Mouse (Mus musculus): ENCODE data around the gene Syt1.

Gene Syt1

GRCm38 (mm10) chr10:108450401-108450800, 560.4 kb downstream of the Syt1 start:
- no peak for DNase-seq (ENCODE audit: low read depth, low spot score)

DNA sequence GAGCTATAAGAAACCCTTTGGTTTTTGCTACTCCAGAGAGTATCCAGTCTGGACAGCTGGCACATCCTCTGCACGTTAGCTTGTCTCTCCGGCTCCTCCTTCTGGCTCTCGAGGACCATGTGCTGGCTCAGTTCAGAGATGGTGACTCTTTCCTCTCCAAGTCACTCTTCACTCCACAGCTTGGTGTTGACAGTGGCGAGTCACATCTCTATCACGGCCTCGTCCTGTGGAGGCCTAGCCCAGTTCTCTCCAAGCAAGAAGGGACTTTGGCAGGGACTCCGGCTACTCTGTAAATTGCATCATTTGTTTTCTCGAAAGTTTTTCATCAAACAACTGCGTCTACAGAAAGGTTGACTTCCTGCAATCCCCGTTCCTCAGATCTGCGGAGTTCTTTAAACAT, 562.4 kb downstream of the Syt1 start:
- DNase-seq (ENCODE audit: low read depth, low spot score), result no peak
